Mouse (Mus musculus) A20 (cell line): ENCODE results near the gene G0s2.

Experiments used
- DNase-seq: peaks from one replicate; pipeline ENCODE4 v3.0.0-alpha.2; 2011; ENCODE audit warnings: low read depth, low spot score

G0s2 gene

DNA sequence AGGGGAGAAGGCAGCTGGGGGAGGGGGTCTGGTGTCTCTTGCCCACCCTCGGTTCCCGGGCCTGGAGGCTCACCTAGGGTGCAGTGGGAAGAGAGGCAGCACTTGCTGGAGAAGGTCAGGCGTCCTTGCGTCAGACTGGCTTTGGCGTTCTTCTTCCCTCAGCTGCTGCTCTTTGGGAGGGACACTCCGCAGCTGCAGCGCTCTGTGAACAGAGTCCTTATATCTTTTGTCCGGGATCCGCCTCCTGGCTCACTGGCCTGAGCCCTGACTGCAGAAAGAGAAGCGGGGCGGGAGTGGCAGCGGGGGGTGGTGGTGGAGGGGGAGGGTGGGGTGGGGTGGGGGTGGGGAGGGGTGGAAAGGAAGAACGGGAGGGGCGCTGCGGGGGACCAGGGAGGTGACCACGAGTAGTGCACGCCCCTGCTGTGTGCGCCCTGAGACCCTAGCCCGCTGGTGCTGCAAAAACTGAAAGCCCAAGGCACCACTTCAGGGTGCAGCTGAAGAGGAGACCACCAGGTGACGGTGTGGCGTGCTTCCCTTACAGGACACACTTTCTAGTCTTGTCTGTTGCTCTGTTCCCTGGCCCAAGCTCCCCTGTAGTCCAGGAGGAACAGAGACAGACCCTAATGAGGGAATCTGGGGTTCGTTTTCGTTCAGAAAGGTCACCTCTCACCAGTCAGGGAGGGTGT lies at the start of gene G0s2:
Gene G0s2 (minus strand): TSS at position 302 of the 686 bp plus-strand sequence.
- DNase-seq = no peak

DNA sequence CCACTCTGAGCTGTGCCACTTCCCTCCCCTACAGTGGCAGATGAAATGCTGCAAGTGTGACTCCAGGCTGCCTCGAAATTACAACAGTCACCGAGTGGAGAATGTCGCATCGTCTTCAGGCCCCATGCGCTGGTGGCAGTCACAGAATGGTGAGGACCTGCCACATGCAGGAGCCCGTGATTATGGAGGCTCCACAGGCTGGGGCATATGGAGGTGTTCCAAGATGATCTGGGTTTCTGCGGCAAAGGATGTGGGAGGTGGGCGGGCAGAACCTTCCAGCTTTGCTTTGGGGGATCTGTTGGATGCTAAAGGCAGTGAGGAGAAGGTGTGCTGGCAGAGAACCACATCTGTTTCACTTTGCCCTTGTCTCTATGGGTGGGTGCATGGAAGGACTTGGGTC lies 47.4 kb upstream of the G0s2 start:
- no peak for DNase-seq

- DNase-seq = no peak
Measured at GRCm38 (mm10) chr1:193319721-193320120, 46.7 kb upstream of the G0s2 start.

DNA sequence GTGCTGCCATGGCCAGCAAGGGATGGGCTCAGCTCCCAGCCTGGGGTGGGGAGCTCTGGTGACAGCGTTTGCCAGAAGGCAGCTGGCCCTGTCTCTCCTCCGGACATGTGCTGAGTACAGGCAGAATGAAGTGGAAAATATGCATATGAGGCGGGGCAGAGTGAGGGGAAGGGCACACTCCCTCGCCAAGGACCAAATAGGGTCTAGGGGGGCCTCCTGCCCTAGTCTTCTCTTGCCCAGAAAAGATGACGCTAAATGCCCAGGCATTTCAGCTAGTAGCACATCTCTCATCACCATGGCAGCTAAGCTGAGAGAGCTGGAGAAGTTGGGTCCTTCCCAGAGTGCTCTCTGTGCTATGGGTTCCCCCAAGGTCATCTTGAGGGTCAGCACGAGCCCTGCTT lies 44.1 kb upstream of the G0s2 start:
- DNase-seq = no peak

DNA sequence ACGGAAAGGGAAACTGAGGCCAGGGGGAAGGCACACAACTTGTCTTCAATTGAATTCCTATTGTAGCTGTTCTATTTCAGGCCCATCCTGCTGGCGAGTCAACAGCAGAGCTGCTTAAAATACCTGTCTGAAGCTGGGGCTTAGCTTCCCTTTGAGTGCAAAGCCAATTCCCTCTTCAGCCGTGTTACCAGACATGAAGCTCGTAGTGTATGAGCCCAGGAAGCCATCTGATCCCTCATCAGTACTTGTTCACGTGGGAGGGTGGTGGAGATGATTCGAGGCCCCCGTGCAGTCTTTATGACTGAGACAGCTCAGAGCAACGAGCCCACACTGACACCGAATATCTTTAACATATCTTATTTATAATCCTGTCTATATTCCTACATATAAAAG lies 43.3 kb upstream of the G0s2 start:
- DNase-seq = no peak

- DNase-seq = no peak
Measured at GRCm38 (mm10) chr1:193315705-193316357, 42.8 kb upstream of the G0s2 start.

- no peak for DNase-seq
Measured at GRCm38 (mm10) chr1:193311596-193311995, 38.6 kb upstream of the G0s2 start.

- no peak for DNase-seq
Measured at GRCm38 (mm10) chr1:193310519-193311085, 37.6 kb upstream of the G0s2 start.

GRCm38 (mm10) chr1:193309785-193310518 lies 36.9 kb upstream of the G0s2 start:
- DNase-seq = no peak

DNA sequence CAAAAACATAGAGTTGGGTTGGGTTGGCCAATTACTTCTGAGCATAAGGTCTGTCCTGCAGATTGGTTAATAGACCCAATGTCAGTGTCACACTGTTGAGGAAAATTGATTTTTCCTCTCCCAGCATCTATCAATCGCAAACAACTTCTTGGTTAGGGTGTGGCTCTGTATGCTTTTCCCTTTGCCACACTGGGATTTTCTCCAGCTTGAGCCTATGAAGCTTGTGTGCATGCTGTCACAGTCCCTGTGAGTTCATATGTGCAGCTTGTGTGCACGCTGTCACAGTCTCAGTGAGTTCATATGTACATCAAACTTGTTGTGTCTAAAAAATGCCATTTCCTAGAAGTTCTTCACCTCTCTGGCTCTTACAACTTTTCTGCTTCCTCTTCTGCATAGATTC lies 33.8 kb upstream of the G0s2 start:
- DNase-seq = no peak

DNA sequence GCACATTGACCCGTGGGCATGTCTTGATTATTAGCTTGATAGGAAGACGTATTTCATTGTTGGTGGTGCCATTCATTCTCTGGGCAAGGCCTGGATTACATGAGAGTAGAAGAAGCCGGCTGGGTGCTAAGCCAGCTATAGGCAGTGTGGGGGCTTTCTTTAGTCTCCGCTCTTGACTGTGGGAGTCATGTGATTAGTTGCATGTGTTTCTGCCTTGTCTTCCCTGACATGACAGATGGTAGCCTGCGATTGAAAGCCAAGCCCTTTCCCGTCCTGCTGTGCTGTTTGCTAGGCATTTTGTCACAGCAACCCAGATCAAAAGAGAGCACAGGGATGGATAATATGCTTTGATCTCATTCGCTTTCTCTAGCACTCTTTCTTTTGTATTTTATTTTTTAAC lies 32.4 kb upstream of the G0s2 start:
- no peak for DNase-seq

DNA sequence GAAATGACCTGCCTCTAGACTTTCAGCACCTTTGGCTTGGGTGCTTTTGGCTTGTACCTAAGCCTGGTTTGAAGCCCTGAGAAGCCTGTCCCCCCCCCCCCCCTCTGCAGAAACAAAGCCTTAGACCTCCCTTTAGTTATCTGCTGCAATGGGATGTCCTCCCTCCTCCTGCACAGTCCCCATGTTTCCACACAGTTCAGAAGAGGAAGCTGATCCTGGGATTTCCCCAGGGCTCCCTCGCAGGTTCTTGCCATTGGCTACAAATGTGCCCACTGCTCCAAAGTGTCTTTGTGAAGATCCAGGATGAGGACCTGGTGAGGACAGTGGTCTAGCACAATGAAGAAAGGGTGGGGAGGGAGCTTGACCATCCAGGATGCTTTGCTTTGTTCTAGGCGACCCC lies 30.1 kb upstream of the G0s2 start:
- no peak for DNase-seq

GRCm38 (mm10) chr1:193302093-193302405 lies 29.0 kb upstream of the G0s2 start:
- no peak for DNase-seq

- DNase-seq = no peak
Measured at GRCm38 (mm10) chr1:193301216-193302092, 28.4 kb upstream of the G0s2 start.

DNA sequence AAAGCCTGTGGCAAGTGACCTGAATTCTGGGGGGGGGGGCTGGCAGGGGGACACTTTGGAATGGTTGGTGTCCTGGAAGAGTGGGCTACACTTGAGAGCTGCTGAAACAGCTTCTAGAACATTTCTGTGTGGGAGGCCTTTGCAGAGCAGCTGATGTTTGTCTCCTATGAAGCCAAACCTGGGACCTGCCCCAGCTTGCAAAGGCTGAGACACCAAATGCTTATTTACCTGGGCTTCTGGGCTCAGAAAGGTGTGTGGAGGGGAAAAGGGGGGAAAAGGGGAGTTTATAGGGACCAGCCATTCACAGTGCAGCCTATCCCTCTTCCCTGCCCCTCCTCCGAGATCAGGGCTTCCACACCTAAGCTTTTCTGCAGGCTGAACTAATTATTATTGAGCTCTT lies 27.0 kb upstream of the G0s2 start:
- no peak for DNase-seq

- no peak for DNase-seq
Measured at GRCm38 (mm10) chr1:193298141-193298765, 25.2 kb upstream of the G0s2 start.

DNA sequence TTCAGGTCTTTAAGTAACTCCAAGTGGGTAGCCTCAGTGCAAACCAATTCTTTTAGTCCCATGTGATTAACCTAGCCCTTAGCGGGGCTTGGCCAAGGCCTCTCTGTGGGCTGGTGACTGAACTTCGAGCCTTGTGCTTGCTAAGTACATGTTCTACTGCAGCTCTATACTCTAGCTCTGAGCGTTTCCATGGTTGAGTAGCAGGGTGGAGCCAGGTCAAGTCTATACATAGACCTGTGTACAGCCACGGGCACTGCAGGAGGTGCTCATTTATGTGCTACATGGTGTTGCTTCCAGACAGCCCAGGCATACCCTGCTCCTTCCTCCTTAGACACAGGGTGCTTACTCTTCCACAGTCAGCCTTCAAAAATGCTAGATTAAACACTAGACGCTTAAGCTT lies 22.9 kb upstream of the G0s2 start:
- no peak for DNase-seq

- DNase-seq = no peak
Measured at GRCm38 (mm10) chr1:193293926-193294325, 20.9 kb upstream of the G0s2 start.

GRCm38 (mm10) chr1:193293039-193293438 lies 20.0 kb upstream of the G0s2 start:
- no peak for DNase-seq

DNA sequence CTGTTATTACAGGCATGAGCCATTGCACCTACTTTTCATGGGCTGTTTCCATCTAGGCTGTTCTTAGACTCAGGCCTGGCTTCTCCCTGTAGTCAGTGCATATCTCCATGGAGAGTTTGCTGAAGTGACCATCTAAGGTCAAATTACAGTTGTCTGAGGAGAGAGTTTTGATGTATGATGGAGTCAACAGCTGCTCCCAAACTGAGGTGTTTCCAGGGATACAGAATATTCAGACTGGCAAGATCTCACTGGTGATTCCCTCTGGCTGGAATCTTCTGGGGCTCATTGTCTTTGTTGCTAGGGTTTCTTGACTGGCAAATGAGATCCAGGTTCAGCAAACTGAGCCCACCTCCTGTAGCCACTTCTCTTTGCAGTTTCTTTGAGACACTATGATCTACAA lies 17.7 kb upstream of the G0s2 start:
- DNase-seq = no peak

GRCm38 (mm10) chr1:193289914-193290313 lies 16.9 kb upstream of the G0s2 start:
- DNase-seq = no peak
